Mouse (Mus musculus) lung, embryonic 14.5 days (tissue): ENCODE results near the gene Vwde. TPM values are rescaled to one million over a fixed set of nuclear protein-coding genes. Genes with fewer than 3 reads are reported as not detected.

Experiments
- ATAC-seq: fragments of 200-750 bp; cut with Nextera tagmentation; 2 replicates; pipeline ENCODE4 v1.8.0; 2017; ENCODE audit warnings: mild to moderate bottlenecking, moderate TSS enrichment, moderate library complexity; ENCODE audit not compliant: insufficient read depth
- DNase-seq: peaks from one replicate; pipeline ENCODE4 v3.0.0-alpha.2; 2015
- H3K27ac ChIP-seq: fragments of 300-500 bp; sonication (generic); 2 replicates; pipeline ENCODE4 v1.5.1; 2014; ENCODE audit warnings: low read depth, mild to moderate bottlenecking, moderate library complexity
- H3K27me3 ChIP-seq: fragments of 300-500 bp; sonication (generic); 2 replicates; pipeline ENCODE4 v1.6.1; 2014; ENCODE audit warnings: low read length, control low read depth; ENCODE audit not compliant: insufficient read depth
- H3K36me3 ChIP-seq: fragments of 300-500 bp; sonication (generic); 2 replicates; pipeline ENCODE4 v1.6.1; 2014; ENCODE audit warnings: control low read depth; ENCODE audit not compliant: insufficient read depth
- H3K4me1 ChIP-seq: fragments of 300-500 bp; sonication (generic); 2 replicates; pipeline ENCODE4 v1.6.1; 2014; ENCODE audit warnings: antibody characterized with exemption, control low read depth; ENCODE audit not compliant: insufficient read depth
- H3K4me2 ChIP-seq: fragments of 300-500 bp; sonication (generic); 2 replicates; pipeline ENCODE4 v1.6.1; 2014; ENCODE audit warnings: mild to moderate bottlenecking
- H3K4me3 ChIP-seq: fragments of 300-500 bp; sonication (generic); 2 replicates; pipeline ENCODE4 v1.5.1; 2014; ENCODE audit warnings: low read depth, low read length
- H3K9ac ChIP-seq: fragments of 300-500 bp; sonication (generic); 2 replicates; pipeline ENCODE4 v1.6.1; 2014
- H3K9me3 ChIP-seq: fragments of 300-500 bp; sonication (generic); 2 replicates; pipeline ENCODE4 v1.6.1; 2016; ENCODE audit warnings: low read depth, low read length, control low read depth
- CTCF ChIP-seq: IDR thresholded peaks from 2 replicates; pipeline ENCODE4 v1.5.1; 2016; ENCODE audit warnings: antibody characterized with exemption, low read depth
- WGBS: fragments of 180-500 bp; shearing (Covaris S2); extraction: QIAGEN DNeasy Blood & Tissue Kit; methylation state at CpG from one replicate; pipeline ENCODE4 v1.1.7; 2014; 5-methylcytosine and 5-hydroxymethylcytosine counted together
- polyA plus RNA-seq: library from polyadenylated mRNA; unstranded; fragments of >200 nt; fragmentation: Nextera tagmentation; extraction: Ambion mirVana; gene quantifications from 2 replicates; pipeline ENCODE4 v1.2.1, GENCODE M21; 2014

Vwde gene
- polyA plus RNA-seq = 0.03 and 0.08 TPM in 2 replicates

DNA sequence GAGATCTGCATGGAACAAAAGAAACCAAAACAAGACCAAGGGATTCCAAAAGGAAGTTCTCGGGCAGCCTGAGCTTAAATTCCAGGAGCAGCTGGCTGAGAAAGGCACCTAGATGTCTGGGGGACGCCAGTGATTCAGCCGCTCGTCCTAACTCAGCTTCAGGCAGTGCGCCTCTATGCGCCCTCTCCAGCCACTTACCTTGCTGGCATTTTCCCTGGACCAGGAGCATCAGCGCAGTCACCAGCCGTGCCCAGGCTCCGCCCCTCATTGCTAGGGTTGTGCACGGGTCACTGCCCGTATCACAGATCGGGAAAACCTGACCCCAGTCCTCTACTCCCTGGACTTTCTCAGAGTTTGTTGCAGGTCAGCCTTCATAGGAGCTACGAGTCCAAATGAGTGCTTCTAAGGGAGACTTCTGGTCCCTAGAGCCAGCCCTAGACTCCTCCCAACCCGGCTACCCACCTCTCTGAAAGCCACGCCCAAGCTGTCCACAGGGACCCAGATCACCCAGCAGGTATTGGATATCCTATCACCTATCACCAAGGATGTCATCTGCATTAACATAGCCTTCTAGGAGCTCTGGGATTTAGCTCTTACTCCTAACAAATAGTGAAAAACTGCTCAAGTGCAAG, at the start of gene Vwde:
Gene Vwde, minus strand, starts transcription at position 370 of the 632 bp plus-strand sequence.
- Histone ChIP-seq H3K4me1 (no peaks in the 10 kb centered on the region), H3K4me3 (peak within 1 kb of the TSS; percentile 21), H3K9ac (0 out of 2 replicates have a peak within 1 kb of the TSS, but pooled peaks have one; percentile 2), H3K27ac (no peak within 1 kb of the TSS), H3K27me3 (no peaks in the 10 kb centered on the region), H3K4me2 (peak within 1 kb of the TSS; percentile 56), H3K9me3 (no peaks in the 10 kb centered on the region), H3K36me3 (no peaks in the 10 kb centered on the region)
- no peak for TF ChIP-seq CTCF
- ATAC-seq (peak; percentile 66; the same call in 1 of the 2 replicates), DNase-seq (peak; percentile 2)
- WGBS = 38% methylated on average over 15 of the region's 15 CpGs

GRCm38 (mm10) chr6:13255341-13255740, 30.6 kb upstream of the Vwde start:
- WGBS = 90% methylated on average over 4 of the region's 4 CpGs
- Histone ChIP-seq H3K4me2 (no peak overlapping the region), H3K27ac (no peak overlapping the region), H3K9ac (no peak overlapping the region), H3K4me3 (no peak overlapping the region), H3K36me3 (no peaks in the 10 kb centered on the region), H3K27me3 (no peaks in the 10 kb centered on the region), H3K9me3 (no peaks in the 10 kb centered on the region), H3K4me1 (no peaks in the 10 kb centered on the region)
- DNase-seq (no peak), ATAC-seq (no peak)
- TF ChIP-seq CTCF = no peak

DNA sequence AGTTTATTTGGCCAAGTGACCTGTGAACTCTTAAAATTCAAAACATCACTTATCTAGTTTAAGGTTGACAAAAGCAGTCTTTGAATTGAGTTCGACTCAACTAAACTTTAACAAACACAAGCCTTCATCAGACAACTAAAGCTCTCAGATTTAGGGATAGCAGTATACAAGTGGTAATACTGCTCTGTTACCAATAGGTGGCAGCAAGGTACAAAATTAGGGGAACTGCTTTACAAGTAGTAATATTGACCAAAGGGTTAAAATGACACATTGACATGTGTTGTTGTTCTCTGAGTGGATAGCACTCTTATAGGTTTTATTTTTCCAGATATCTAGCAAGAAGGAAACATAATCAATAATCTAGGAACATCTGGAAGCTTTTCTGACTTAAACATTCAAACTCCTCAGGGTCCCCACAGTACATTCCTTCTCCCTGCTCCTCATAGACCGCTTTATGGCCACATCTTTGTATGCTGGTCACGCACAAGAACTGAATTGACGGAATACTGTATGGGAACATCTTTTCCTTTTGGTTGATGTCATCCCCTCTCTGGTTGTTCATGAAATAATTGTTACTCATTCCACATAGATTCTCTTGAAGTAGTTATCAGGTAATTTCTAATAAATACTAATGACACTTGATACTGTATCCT, 23.7 kb upstream of the Vwde start:
- H3K27me3 ChIP-seq = no peaks in the 10 kb centered on the region
- no peak overlapping the region for H3K4me2 ChIP-seq
- H3K4me1 ChIP-seq = no peaks in the 10 kb centered on the region
- H3K4me3 ChIP-seq = no peak overlapping the region
- TF ChIP-seq CTCF = peak; percentile 67
- H3K27ac ChIP-seq = no peak overlapping the region
- 64% methylated on average over 4 of the region's 4 CpGs for WGBS
- H3K9me3 ChIP-seq = no peaks in the 10 kb centered on the region
- ATAC-seq = no peak
- H3K9ac ChIP-seq = no peak overlapping the region
- peak; percentile 68 for DNase-seq
- no peaks in the 10 kb centered on the region for H3K36me3 ChIP-seq

DNA sequence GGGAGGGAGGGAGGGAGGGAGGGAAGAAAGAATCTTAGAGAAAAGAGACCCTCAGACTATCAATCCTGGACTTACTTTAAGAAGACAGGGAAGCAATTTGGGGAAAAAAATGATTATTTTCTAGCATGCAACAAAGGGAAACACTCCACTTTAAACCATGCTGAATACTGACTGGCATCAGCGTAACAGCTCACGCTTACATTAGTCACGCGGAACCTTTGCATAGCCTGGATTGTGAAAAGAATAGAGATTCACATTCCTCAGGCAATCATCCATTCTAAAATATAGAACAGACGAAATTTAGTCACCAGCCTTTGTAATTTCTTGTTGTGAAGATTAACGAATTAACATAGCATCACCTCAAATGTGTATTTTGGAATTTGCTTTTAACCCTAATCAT, 18.6 kb downstream of the Vwde start:
- no peak for TF ChIP-seq CTCF
- DNase-seq = no peak
- no peaks in the 10 kb centered on the region for H3K9me3 ChIP-seq
- H3K9ac ChIP-seq = no peak overlapping the region
- no peaks in the 10 kb centered on the region for H3K4me1 ChIP-seq
- no peaks in the 10 kb centered on the region for H3K27me3 ChIP-seq
- H3K36me3 ChIP-seq = no peaks in the 10 kb centered on the region
- no peak overlapping the region for H3K27ac ChIP-seq
- WGBS = 71% methylated on average over 6 of the region's 6 CpGs
- ATAC-seq = no peak
- no peak overlapping the region for H3K4me2 ChIP-seq
- no peak overlapping the region for H3K4me3 ChIP-seq

GRCm38 (mm10) chr6:13197486-13197885, 27.3 kb downstream of the Vwde start:
- 89% methylated on average over 3 of the region's 3 CpGs for WGBS
- H3K36me3 ChIP-seq = no peaks in the 10 kb centered on the region

GRCm38 (mm10) chr6:13186836-13187235, 37.9 kb downstream of the Vwde start:
- Histone ChIP-seq H3K4me3 (no peak overlapping the region), H3K4me1 (no peaks in the 10 kb centered on the region), H3K9ac (no peak overlapping the region), H3K9me3 (no peaks in the 10 kb centered on the region), H3K27ac (no peak overlapping the region), H3K27me3 (no peaks in the 10 kb centered on the region), H3K4me2 (no peak overlapping the region), H3K36me3 (no peaks in the 10 kb centered on the region)
- no peak for TF ChIP-seq CTCF
- 73% methylated on average over 11 of the region's 11 CpGs for WGBS
- ATAC-seq = peak; percentile 28; the same call in 1 of the 2 replicates
- peak; percentile 16 for DNase-seq

More at GRCm38 (mm10) chr6:13197486-13197885, 27.3 kb downstream of the Vwde start:
- H3K4me2 ChIP-seq = no peak overlapping the region
- DNase-seq (no peak), ATAC-seq (no peak)
- TF ChIP-seq CTCF = no peak
- H3K9me3 ChIP-seq = no peaks in the 10 kb centered on the region
- H3K9ac ChIP-seq = no peak overlapping the region
- H3K27ac ChIP-seq = no peak overlapping the region
- no peaks in the 10 kb centered on the region for H3K4me1 ChIP-seq
- H3K27me3 ChIP-seq = no peaks in the 10 kb centered on the region
- no peak overlapping the region for H3K4me3 ChIP-seq

DNA sequence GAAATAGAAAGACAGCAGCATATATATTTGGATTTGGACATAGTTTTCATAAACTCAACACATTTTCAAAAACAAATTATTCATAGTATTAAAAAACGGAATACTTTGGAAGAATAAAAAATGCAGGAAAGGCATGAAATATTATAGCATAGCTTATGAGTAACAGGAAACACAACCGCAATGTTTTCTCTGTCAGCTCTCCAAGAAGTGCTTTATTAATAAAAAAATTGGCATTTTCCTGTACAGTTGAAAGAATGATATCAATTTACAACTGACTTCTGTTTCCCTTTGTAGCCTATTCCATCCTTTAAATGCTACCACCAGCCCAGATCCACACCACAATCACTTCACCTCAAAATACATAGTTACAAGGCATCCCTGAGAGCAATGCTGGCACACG, 44.7 kb downstream of the Vwde start:
- WGBS = 54% methylated on average over 3 of the region's 3 CpGs
- no peaks in the 10 kb centered on the region for H3K4me1 ChIP-seq
- H3K4me3 ChIP-seq = no peak overlapping the region
- ATAC-seq = no peak
- DNase-seq = no peak
- no peaks in the 10 kb centered on the region for H3K9me3 ChIP-seq
- H3K9ac ChIP-seq = no peak overlapping the region
- H3K27me3 ChIP-seq = no peaks in the 10 kb centered on the region
- H3K27ac ChIP-seq = no peak overlapping the region
- no peak overlapping the region for H3K4me2 ChIP-seq
- no peak for TF ChIP-seq CTCF
- no peaks in the 10 kb centered on the region for H3K36me3 ChIP-seq
